Mouse (Mus musculus) common myeloid progenitor, adult 5-6 weeks (primary cell): ENCODE data around the gene Tanc1. TPM values are rescaled to one million over a fixed set of nuclear protein-coding genes. Genes with fewer than 3 reads are reported as not detected.

Experiments used
- ATAC-seq: replicated peaks from 2 replicates; pipeline ENCODE4 v1.8.0; 2016; ENCODE audit warnings: low read depth, mild to moderate bottlenecking, moderate TSS enrichment, inconsistent platforms; ENCODE audit not compliant: poor library complexity, severe bottlenecking
- total RNA-seq: library from RNA; stranded (forward); fragments of 200-1000, 187-1606 nt; gene quantifications from 2 replicates; pipeline ENCODE4 v1.2.3, GENCODE M21; 2017

The Tanc1 gene
- total RNA-seq, 1 experiment from 2014 or later = 6.3 TPM

GRCm38 (mm10) chr2:59775820-59776219 is 164.0 kb downstream of the Tanc1 start:
- no peak for ATAC-seq

DNA sequence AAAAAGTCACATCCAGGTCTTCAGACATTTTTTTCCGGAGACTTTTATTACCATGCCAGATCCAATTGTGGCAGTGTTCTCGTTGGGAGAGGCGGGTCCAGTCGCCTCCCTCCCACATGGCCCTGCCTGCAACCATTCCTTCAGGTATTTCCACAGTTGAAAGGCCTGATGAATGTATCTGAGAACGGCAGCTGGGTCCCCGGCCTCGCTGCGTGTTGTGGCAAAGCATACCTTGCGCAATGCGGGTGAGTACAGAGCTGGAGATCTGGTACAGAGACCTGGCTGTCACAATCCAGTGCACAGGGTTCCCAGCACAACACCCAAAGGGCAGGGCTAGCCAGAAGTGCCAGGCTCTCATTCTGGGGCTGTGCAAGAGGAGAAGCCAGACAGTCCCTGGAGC is 167.5 kb downstream of the Tanc1 start:
- ATAC-seq = peak; percentile 75

DNA sequence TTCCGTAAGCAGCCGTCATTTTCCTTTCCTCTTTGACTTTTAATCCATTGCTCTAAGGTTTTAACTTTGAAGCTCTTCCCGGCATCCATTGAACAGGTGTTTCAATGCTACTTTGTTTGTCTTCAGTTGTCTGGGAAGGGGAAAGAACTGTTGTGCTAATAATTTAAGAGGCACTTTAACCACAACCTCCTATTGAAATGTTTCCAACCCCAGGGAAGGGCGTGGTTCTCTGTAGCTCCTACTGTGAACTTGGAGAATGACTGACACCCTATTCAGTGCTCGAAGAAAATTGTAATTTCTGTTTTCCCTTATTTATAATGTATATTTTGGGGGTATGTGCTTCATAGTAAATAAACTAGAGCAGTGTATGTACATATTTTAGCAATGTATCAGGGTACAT is 168.4 kb downstream of the Tanc1 start:
- ATAC-seq = peak; percentile 53

DNA sequence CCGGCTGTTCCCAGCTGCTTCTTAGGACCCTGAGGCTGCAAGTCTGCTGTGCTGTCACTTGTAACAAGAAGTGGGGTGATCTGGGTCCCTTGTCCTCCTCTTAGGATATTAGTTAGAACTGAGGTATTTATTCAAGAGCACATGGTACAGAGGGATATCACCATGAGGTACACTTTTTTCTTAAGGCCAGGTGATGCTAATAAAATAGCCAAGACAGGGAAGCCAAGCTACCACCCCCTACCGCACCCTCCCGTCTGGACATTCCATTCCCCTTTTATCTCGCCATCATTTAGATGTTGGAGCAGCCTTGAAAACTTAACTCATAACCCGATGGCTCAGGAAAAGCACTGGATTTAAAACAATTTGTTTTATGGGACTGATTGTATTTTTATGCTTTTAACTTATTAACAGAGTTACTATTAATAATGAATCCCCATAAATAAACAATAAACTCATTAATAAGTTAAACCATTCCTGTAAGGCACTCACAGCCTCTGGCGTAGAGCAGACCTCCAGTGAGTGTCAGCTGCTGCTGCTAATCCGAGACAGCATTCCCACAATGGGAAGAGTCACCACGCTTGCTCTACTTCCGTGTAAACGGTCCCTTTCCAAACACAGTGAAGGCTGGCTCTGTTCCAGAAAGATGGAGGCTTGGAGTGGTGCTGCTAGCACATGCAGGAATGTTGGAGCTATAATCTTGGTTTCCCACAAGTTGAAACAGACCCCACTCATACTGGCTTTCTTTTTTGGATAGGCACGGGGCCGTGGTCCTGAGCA is 171.4 kb downstream of the Tanc1 start:
- no peak for ATAC-seq

- no peak for ATAC-seq
These were observed 172.2 kb downstream of the Tanc1 start for GRCm38 (mm10) chr2:59783832-59784627.

GRCm38 (mm10) chr2:59784628-59784883 is 172.7 kb downstream of the Tanc1 start:
- no peak for ATAC-seq

DNA sequence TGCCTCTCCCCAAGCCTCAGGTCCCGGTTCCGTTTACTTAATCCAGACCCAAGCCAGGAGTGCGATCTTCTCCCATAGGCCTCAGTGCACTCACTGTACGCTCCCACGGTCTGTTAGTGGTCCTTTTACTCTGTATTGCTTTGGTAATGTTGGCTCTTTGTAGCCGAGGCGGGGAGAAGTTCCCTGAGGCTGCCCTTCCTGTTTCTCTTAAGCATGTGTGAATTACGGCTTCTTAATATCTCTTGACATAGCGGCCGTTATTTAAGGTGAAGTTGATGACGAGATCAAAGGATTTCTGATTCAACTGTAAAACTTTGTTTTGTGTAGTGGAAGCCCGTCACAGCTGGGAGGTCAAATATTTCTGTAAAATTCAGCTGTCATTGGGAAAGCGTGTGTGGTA is 173.8 kb downstream of the Tanc1 start:
- ATAC-seq = no peak

DNA sequence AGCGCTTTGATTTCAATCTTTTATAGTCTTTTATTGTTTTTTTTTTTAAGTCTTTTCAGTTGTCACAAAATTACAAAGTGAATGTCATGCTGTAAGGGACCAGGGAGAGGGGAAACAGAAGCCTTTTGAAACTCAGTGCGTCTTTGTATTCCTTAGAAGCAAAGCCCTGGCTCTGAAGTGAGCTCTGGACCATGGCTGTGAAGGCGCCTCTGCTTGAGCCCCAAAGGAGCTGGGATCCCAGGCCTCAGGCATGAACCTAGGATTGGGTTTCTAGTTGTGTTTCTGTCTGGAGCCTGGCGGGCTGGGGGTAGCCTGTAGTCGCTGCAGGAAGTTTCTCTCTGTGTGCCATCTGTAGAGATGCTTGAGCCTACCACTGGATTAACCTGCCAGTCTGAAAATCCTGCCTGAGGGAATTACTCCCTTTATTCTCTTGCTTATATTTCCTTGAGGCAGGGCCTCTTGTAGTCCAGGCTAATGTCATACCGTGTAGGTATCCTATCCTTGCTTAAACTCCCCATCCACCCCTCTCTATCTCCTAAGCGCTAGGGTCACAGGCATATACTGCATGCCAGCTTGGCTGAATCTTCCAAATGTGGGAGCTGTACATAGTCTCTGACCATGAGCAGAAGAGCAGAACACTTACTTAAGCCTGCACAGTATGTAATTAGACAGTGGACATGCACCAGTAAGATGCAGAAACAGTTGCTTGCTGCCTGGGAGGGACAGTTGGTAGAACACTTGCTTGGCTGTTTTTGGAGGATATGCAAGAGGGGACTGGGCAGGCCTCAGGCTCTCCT is 177.1 kb downstream of the Tanc1 start:
- no peak for ATAC-seq

GRCm38 (mm10) chr2:59791596-59791995 is 179.8 kb downstream of the Tanc1 start:
- ATAC-seq = no peak

- ATAC-seq = no peak
These were observed 181.5 kb downstream of the Tanc1 start for GRCm38 (mm10) chr2:59793337-59793736.

- no peak for ATAC-seq
These were observed 183.0 kb downstream of the Tanc1 start for GRCm38 (mm10) chr2:59794838-59795237.

- ATAC-seq = no peak
These were observed 187.2 kb downstream of the Tanc1 start for GRCm38 (mm10) chr2:59798934-59799532.

DNA sequence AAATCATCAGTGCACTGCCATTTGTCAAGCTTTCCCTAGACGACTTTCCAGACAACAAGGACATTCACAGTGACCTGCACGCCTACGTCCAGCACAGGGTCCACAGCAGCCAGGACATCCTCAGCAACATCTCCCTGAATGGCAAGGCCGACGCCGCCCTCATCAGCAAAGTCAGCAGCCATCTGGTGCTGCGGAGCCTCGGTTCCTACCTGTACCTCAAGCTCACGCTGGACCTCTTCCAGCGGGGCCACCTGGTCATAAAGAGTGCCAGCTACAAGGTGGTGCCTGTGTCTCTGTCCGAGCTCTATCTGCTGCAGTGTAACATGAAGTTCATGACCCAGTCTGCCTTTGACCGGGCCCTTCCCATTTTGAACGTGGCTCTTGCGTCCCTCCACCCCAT is 187.7 kb downstream of the Tanc1 start:
- ATAC-seq = no peak

GRCm38 (mm10) chr2:59800481-59801266 is 188.8 kb downstream of the Tanc1 start:
- peak; percentile 86 for ATAC-seq

DNA sequence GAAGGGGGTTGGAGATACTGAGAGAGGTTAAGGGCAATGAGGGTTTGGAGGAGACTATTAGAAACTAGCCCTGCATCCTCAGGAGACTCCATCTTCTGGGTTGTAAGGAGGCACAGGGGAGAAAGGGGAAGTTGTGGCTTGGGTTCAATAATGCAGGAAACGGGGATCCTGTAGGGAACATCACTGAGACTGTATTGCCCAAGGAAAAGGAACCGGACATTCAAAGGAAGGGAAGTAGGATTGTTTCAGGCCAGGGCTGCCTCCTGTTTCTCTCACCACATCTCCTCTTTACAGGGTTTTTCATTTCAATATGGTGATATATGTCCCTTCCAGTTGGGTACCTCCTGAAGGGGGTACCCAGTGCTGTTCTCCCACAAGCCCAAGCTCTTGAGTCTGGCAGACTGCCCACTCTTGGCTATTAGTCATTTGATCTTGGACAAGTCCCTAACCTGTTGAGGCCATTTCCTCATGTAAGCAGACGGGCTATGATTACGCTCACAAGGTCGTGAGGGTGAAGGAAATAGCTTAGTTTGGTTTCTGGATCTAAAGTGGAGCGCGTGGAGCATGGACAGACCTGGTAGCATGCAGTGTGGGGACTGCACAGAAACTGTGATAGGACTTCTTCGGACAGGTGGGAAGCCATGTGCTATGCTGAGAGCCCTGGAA is 191.0 kb downstream of the Tanc1 start:
- peak; percentile 64 for ATAC-seq

- no peak for ATAC-seq
These were observed 193.8 kb downstream of the Tanc1 start for GRCm38 (mm10) chr2:59805595-59805994.

- no peak for ATAC-seq
These were observed 194.2 kb downstream of the Tanc1 start for GRCm38 (mm10) chr2:59806038-59806437.

GRCm38 (mm10) chr2:59808608-59809007 is 196.8 kb downstream of the Tanc1 start:
- ATAC-seq = no peak

DNA sequence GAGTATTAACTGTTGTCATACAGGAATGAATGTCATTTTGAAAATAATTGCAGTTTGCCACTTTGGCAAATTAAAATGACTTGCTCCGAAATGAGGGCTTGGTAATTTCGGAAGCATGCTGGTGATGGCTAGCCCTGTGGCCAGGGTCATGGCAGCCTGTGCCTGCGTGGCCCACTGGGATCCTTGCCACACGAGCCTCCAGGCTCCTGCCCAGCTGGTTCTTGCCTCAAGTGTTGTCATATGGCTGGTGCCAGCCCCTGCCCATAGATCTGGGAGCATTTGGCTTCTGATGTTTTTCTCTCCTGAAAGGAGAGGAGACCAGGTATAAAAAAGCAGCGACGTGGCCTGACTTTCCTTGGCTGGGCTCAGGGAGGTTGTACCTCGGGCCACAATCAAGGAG is 198.2 kb downstream of the Tanc1 start:
- ATAC-seq = no peak
